Mouse (Mus musculus) kidney, adult 2 months (tissue): Measurements from ENCODE around the gene Amdhd1.
"Not testable (repeated sequence)": the region's sequence is repeated elsewhere in the genome, so short reads cannot be mapped to it uniquely, and the experiment has no call there.

Experiments
- CTCF ChIP-seq: fragments of 200-500 bp; conservative IDR thresholded peaks from 2 replicates; pipeline ENCODE4 v1.5.1; 2011; ENCODE audit warnings: low read depth, mild to moderate bottlenecking, control low read depth, low read length, moderate library complexity, mixed read lengths; ENCODE audit not compliant: insufficient read depth, insufficient read length
- POLR2A ChIP-seq: fragments of 200-500 bp; IDR thresholded peaks from one replicate; pipeline ENCODE4 v1.6.1; 2011; ENCODE audit warnings: low read depth, low read length, control low read depth

DNA sequence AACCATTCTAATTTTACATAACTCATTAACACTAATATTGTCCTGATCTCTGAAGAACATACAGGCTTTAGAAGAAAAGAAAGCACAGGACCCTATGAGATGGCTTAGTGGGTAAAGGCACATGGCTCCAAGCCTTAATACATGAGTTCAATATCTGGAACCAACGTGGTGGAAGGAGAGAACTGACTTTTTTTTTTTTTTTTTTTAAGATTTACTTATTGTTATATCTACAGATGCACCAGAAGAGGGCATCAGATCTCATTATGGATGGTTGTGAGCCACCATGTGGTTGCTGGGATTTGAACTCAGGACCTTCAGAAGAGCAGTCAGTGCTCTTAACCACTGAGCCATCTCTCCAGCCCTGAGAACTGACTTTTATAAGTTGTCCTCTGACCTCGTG is 18.1 kb upstream of the Amdhd1 start:
- not testable (repeated sequence) for TF ChIP-seq CTCF, POLR2A
